Mouse (Mus musculus): Measurements from ENCODE around the gene Atf1.

Gene Atf1

GRCm38 (mm10) chr15:100215092-100215491, 12.5 kb upstream of the Atf1 start:
- no peak for DNase-seq (ENCODE audit: low spot score)

DNA sequence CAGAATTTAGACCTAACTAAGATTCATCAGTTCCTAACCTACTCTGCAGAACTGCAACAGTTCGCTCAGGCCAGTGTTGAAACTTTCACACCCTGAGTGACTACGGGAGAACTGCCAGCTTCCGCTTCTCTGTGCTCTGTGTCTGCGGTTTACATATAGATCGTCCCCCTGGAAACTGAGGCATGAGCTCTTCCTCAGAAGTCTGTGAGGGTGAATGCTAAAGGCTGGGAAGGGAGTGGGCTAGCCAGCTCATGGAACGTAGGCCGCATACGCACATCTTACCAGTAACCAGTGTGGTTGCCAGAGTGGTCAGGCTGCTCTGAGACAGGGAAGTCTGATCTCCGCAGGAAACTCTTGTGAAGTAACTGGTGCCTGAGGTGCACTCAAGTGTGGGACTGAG, 11.4 kb upstream of the Atf1 start:
- DNase-seq (ENCODE audit: low spot score) = no peak

- DNase-seq (ENCODE audit: low spot score) = no peak
Observed at GRCm38 (mm10) chr15:100218018-100218417, 9.6 kb upstream of the Atf1 start.

GRCm38 (mm10) chr15:100219396-100219795, 8.2 kb upstream of the Atf1 start:
- no peak for DNase-seq (ENCODE audit: low spot score)

DNA sequence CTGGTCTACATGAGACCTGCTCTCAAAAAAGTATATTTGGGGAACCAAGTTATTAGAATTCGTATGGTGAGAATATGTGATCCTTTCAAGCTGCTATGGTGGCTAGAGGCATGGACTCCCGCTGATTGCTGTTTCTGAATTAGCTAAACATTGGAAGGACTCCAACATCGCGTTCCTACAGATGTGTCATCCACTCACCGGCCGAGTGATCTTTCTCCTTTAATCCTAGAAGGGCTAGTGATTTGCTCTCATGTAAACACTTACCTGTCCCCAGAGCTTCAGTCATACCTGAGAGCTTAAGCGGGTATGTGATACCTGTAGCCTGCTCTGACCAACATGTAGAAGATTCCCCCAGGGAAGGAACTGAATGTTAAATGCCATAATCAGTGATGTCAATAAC, 6.7 kb upstream of the Atf1 start:
- no peak for DNase-seq (ENCODE audit: low spot score)

DNA sequence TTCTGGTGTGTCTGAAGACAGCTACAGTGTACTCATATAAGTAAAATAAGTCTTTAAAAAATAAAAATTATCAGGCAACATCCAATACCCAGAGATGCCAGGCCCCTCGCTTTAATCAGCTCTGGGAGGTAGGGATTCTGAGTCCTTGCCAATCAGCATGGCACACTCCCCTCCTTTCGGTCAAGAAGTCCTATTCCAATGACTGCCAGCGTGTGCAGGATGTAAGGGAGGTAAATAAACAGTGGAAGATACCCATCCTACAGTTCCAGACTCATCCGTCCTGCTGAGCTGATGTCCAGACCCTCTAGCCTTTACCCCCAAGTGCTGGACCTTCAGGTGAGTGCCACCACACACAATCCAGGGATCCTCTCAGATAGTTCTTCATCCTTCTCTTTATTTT, 2.2 kb upstream of the Atf1 start:
- no peak for DNase-seq (ENCODE audit: low spot score)

DNA sequence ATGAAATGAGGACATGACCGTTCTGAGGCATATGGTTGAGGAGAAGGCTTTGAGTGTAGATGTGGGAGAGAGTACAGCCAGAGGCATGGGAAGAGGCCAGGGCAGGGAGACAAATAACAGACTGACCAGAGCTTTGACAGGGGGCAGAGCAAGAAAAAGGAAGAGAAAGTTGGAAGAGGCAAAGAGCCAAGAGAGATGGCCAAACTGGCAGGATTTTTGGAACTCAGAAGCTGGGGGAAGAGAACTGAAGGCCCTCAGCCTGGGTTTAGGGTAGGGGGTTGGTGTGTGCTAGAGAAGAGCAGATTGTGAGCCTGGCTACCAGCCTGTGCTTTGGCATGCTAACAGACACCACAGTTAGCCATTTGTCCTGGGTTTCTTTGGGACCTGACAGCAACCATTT, 1.7 kb upstream of the Atf1 start:
- no peak for DNase-seq (ENCODE audit: low spot score)

DNA sequence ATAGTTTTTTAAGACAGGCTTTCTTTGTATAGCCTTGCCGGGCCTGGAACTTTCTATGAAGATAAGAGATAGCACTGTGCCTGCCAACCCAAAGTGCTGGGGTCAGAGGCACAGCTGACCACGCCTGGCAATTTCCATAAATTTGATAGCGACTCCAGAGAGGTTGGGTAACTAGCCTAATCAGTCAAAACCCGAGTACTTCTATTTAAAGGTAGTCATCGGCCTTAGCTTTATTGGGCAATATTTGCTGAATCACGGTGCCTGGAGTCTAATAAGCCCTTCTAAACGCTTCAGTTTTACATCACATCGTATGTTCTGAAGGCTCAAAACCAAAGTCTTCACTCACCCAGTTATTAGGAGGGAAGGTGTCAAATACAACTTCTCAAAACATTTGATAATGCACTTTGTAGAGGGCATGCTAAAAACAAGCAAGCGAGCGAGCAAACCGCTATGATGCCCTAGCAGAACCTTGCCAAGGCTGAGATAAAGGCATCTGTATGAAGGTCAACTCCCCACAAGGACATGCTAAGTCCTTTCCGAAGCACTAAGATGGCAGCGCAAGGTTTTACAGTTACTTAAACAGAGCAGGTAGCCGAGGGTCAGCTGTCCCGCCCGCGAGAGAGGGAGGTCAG, 472 bp upstream of the Atf1 start:
- DNase-seq (ENCODE audit: low spot score) = no peak

DNA sequence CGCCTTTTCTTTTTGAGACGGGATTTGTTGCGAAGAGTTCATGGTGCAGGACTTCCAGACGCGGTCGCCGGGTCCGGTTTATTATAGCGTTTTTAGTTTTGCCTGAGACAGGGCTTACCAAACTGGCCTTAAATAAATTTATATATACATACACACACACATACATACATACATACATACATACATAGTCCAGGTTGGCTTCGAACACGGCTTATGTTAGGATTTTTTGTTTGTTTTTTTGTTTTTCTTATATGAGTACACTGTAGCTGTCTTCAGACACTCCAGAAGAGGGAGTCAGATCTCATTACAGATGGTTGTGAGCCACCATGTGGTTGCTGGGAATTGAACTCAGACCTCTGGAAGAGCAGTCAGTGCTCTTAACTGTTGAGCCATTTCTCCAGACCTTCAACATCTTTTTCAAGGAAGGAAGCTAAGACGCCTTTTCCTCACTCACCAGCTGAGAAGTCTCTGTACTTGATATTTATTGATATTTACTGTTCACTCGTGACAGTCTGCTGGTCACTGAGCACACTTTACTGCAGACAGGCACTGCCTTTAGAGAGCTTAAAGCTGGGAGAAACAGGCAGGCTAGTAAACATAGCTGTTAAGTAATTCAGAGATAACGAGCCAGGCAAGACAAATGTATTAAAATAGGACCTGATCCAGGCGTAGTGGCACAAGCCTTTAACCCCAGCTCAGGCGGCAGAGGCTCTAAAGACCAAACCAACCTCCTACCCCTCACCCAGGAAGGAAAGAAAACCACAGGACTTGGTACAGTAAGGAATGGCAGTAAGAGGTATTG, 1.1 kb downstream of the Atf1 start:
- no peak for DNase-seq (ENCODE audit: low spot score)

DNA sequence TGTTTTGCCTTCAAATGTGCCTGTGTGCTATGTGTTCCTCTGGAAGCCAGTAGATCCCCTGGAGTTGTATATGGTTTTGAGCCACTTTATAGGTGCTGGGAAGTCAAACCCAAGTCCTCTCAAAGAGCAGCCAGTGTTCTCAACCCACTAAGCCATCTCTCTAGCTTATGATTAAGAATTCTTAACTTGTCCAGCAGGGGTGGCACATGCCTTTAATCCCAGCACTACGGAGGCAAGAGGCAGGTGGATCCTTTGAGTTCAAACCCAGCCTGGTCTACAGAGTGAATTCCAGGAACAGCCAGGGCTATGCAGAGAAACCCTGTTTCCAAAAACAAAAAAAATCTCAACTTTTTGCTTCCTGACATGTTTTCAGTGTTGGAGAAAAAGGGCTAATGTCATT, 3.0 kb downstream of the Atf1 start:
- no peak for DNase-seq (ENCODE audit: low spot score)

GRCm38 (mm10) chr15:100231616-100232525, 4.3 kb downstream of the Atf1 start:
- no peak for DNase-seq (ENCODE audit: low spot score)

- no peak for DNase-seq (ENCODE audit: low spot score)
Observed at GRCm38 (mm10) chr15:100235208-100235965, 7.8 kb downstream of the Atf1 start.

DNA sequence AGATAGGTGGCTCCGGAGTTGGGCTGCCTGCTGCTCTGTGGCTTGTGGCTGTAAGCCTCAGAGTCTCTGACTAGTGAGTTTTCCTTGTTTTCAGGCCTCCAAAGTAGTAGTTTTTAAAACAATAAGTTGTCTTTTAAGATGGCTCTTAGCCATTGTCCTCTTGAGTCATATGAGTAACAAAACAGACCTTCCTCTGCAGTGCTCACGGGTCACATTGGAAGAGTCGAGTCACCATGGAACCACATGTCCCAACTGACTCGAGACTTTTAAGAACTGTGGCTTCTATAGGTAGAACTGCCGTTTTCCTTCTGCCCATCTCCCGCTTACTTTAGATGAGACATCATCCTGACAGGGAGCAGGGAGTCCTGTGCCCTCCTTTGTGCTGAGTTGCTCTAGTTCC, 9.3 kb downstream of the Atf1 start:
- DNase-seq (ENCODE audit: low spot score) = no peak

- no peak for DNase-seq (ENCODE audit: low spot score)
Observed at GRCm38 (mm10) chr15:100241780-100242179, 14.2 kb downstream of the Atf1 start.

- DNase-seq (ENCODE audit: low spot score) = no peak
Observed at GRCm38 (mm10) chr15:100245951-100246350, 18.3 kb downstream of the Atf1 start.

DNA sequence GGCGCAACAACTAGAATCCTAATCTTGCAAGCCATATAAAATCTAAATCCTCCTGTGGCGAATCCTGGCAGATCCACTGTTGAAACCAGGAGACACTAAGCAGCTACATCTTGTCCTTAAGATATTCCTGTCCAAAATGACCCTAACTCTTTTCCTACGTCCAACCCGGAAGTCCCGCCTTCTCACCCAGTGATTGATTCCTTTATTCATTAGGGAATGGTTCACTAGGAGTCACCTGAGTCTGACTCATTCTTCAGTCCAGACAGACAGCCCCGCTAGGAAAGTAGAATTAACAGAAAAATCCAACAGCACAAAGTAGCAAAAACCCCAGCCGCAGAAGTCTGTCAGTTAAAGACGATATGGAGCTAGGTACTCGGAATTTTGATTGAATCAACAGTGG, 19.7 kb downstream of the Atf1 start:
- no peak for DNase-seq (ENCODE audit: low spot score)

DNA sequence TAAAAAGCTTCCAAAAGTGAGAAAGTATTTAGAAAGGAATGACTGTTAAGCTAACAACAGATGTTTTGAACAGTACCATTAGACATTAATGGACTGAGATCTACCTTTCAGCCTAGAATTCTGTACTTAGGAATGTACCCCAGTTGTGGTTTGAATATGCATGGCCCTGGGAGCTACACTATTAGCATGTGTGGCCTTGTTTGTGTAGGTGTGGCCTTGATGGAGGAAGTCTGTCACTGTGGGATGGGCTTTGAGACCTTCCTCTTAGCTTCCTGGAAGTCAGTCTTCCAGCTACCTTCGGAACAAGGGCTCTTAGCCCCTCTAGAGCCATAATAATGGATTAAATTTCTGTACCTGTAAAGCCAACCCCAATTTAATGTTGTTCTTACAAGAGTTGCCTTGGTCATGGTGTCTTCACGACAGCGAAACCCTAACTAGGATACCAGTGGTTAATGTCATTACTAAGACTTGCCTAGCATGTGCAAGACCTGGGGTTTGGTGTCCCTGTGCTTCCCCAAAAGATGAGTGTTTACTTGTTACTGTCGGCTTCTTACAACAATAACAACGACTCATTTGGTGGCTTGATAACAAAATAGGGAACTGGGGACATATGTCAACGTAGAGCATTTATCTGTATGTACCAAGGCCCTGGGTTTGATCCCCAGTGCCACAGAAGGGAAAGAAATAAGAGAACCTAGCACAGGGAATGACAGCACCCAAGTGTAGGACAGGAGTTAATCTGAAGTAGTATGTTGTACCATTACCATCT, 21.2 kb downstream of the Atf1 start:
- no peak for DNase-seq (ENCODE audit: low spot score)

DNA sequence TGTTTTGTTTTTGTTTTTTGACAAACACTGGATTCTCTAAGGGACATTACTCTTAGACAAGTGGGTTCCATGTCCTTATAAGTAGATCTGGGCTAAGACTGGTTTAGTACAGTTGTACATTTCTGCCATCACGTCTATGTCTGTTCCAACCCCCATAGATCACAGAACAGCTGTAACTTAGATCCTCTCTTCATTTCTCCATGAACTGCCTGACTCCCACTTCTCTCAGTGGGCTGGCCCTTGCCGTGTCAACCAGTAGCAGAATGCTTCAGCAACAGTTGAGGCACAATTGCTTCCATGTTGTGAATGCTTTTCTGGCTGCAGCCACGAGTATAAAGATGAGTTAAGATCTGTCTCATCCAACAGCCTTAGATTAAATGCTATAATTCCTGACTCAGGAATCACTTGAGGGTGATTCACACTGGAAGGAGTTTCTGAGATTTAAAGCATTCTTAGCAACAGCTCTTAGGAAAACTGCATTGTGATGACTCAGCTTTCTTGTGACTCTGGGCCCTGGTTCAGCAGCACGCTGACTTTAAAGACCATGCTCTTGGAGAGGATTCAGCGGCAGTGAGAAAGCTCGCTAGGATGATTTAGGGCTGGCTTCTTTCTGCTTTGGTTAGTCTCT, 23.6 kb downstream of the Atf1 start:
- no peak for DNase-seq (ENCODE audit: low spot score)

DNA sequence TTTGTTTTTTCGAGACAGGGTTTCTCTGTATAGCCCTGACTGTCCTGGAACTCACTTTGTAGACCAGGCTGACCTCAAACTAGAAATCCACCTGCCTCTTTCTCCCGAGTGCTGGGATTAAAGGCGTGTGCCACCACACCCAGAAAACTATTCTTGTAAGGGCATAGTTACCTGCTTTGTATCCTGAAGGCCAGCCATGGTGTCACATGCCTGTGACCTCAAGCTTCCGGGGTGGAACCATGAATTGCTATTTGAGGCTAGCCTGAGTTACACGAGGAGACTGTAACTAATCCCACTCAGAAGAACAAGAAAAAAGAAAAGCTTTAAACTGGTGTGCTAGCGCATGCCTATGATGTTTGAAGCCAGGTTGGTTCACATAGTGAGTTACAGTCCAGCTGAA, 28.8 kb downstream of the Atf1 start:
- no peak for DNase-seq (ENCODE audit: low spot score)

DNA sequence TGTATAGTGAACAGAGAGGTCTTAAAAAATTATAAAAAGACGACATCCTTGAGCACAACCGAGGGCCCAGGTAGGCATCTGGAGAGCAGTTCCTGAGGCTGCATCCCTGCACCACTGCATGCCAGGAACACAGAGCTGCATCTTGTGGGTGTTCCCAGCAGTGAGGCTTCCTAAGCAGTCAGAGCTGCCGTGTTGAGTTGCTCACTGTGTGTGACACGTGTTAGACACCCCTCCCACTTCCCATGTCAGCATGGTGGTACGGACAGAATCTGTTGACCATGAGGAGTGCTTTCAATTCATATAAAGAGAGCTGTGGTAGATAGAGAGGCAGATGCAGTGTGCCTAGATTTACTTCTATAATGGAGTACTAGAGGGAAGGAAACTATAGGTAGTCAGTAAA, 29.7 kb downstream of the Atf1 start:
- no peak for DNase-seq (ENCODE audit: low spot score)
